Mouse (Mus musculus): ENCODE data around the gene Lrrc57. TPM values are rescaled to one million over a fixed set of nuclear protein-coding genes. Genes with fewer than 3 reads are reported as not detected.
A peak's percentile ranks its signal among the peaks of the same experiment; 100 is the strongest.

The Lrrc57 gene
- polyA plus RNA-seq, 1 experiment from 2014 or later = 9.6 TPM

GRCm38 (mm10) chr2:120616279-120617163 is 7.2 kb upstream of the Lrrc57 start:
- no peak overlapping the region for H3K4me3 ChIP-seq (ENCODE audit: low read depth, low read length)
- H3K27me3 ChIP-seq (ENCODE audit: insufficient read depth, low read length) = no peaks in the 10 kb centered on the region
- H3K36me3 ChIP-seq (replicated peaks; ENCODE audit: insufficient read depth, low read length) = peaks cover 40% of the 10 kb centered on the region
- TF ChIP-seq CTCF (IDR thresholded peaks at IDR 0.05; ENCODE audit: low read depth) (no peak), EP300 (IDR thresholded peaks at IDR 0.05; ENCODE audit: low read depth) (no peak)
- H3K4me2 ChIP-seq (ENCODE audit: low read depth, low read length) = no peak overlapping the region
- no peaks in the 10 kb centered on the region for H3K9me3 ChIP-seq (ENCODE audit: low read length)
- WGBS (ENCODE audit: insufficient replicate concordance) = 72% methylated on average over 5 of the region's 5 CpGs
- ATAC-seq (no peak), DNase-seq (no peak)
- H3K9ac ChIP-seq (replicated peaks) = no peak overlapping the region
- H3K4me1 ChIP-seq (ENCODE audit: insufficient read depth) = 0 out of 2 replicates have a peak, but pooled peaks cover under 1% of the 10 kb centered on the region
- no peak overlapping the region for H3K27ac ChIP-seq (ENCODE audit: low read depth)

- Histone ChIP-seq H3K4me3 (ENCODE audit: low read depth, low read length) (no peak overlapping the region), H3K4me2 (ENCODE audit: low read depth, low read length) (no peak overlapping the region), H3K36me3 (replicated peaks; ENCODE audit: insufficient read depth, low read length) (no peaks in the 10 kb centered on the region; the same call in 1 of the 2 replicates), H3K27ac (ENCODE audit: low read depth) (no peak overlapping the region), H3K9me3 (ENCODE audit: low read length) (no peaks in the 10 kb centered on the region), H3K27me3 (ENCODE audit: insufficient read depth, low read length) (no peaks in the 10 kb centered on the region), H3K9ac (replicated peaks) (no peak overlapping the region), H3K4me1 (ENCODE audit: insufficient read depth) (peaks cover 19% of the 10 kb centered on the region)
- TF ChIP-seq CTCF (IDR thresholded peaks at IDR 0.05; ENCODE audit: low read depth) = peak; percentile 57
- no peak for TF ChIP-seq EP300 (IDR thresholded peaks at IDR 0.05; ENCODE audit: low read depth)
- ATAC-seq (no peak), DNase-seq (no peak)
- WGBS (ENCODE audit: insufficient replicate concordance) = 84% methylated on average over 6 of the region's 6 CpGs
Measured at GRCm38 (mm10) chr2:120606021-120606690, 3.2 kb downstream of the Lrrc57 start.

GRCm38 (mm10) chr2:120599506-120599905 is 9.8 kb downstream of the Lrrc57 start:
- H3K9me3 ChIP-seq (ENCODE audit: low read length) = no peaks in the 10 kb centered on the region
- DNase-seq (no peak), ATAC-seq (no peak)
- no peak for TF ChIP-seq CTCF (IDR thresholded peaks at IDR 0.05; ENCODE audit: low read depth)
- no peak for TF ChIP-seq EP300 (IDR thresholded peaks at IDR 0.05; ENCODE audit: low read depth)
- WGBS (ENCODE audit: insufficient replicate concordance) = 74% methylated on average over 4 of the region's 4 CpGs
- no peak overlapping the region for H3K9ac ChIP-seq (replicated peaks)
- H3K27ac ChIP-seq (ENCODE audit: low read depth) = no peak overlapping the region
- no peak overlapping the region for H3K4me3 ChIP-seq (ENCODE audit: low read depth, low read length)
- no peaks in the 10 kb centered on the region for H3K4me1 ChIP-seq (ENCODE audit: insufficient read depth)
- H3K27me3 ChIP-seq (ENCODE audit: insufficient read depth, low read length) = no peaks in the 10 kb centered on the region
- H3K36me3 ChIP-seq (replicated peaks; ENCODE audit: insufficient read depth, low read length) = peaks cover 44% of the 10 kb centered on the region
- no peak overlapping the region for H3K4me2 ChIP-seq (ENCODE audit: low read depth, low read length)

- no peak for DNase-seq
- 79% methylated on average over 2 of the region's 2 CpGs for WGBS (ENCODE audit: insufficient replicate concordance)
- no peak for ATAC-seq
- no peak overlapping the region for H3K4me3 ChIP-seq (ENCODE audit: low read depth, low read length)
- H3K27me3 ChIP-seq (ENCODE audit: insufficient read depth, low read length) = no peaks in the 10 kb centered on the region
- peaks cover 52% of the 10 kb centered on the region for H3K36me3 ChIP-seq (replicated peaks; ENCODE audit: insufficient read depth, low read length)
- no peak overlapping the region for H3K9ac ChIP-seq (replicated peaks)
- no peaks in the 10 kb centered on the region for H3K4me1 ChIP-seq (ENCODE audit: insufficient read depth)
- H3K27ac ChIP-seq (ENCODE audit: low read depth) = no peak overlapping the region
- H3K4me2 ChIP-seq (ENCODE audit: low read depth, low read length) = no peak overlapping the region
- H3K9me3 ChIP-seq (ENCODE audit: low read length) = no peaks in the 10 kb centered on the region
- TF ChIP-seq EP300 (IDR thresholded peaks at IDR 0.05; ENCODE audit: low read depth) (no peak), CTCF (IDR thresholded peaks at IDR 0.05; ENCODE audit: low read depth) (no peak)
Measured at GRCm38 (mm10) chr2:120597734-120598133, 11.6 kb downstream of the Lrrc57 start.

GRCm38 (mm10) chr2:120592227-120592626 is 17.1 kb downstream of the Lrrc57 start:
- H3K9me3 ChIP-seq (ENCODE audit: low read length) = no peaks in the 10 kb centered on the region
- DNase-seq (no peak), ATAC-seq (no peak)
- no peak overlapping the region for H3K4me2 ChIP-seq (ENCODE audit: low read depth, low read length)
- H3K4me1 ChIP-seq (ENCODE audit: insufficient read depth) = no peaks in the 10 kb centered on the region
- no peak overlapping the region for H3K4me3 ChIP-seq (ENCODE audit: low read depth, low read length)
- no peaks in the 10 kb centered on the region for H3K27me3 ChIP-seq (ENCODE audit: insufficient read depth, low read length)
- WGBS (ENCODE audit: insufficient replicate concordance) = 81% methylated on average over 1 of the region's 1 CpGs
- 0 out of 2 replicates have a peak, but pooled peaks have one; percentile 7 for TF ChIP-seq CTCF (IDR thresholded peaks at IDR 0.05; ENCODE audit: low read depth)
- TF ChIP-seq EP300 (IDR thresholded peaks at IDR 0.05; ENCODE audit: low read depth) = no peak
- H3K27ac ChIP-seq (ENCODE audit: low read depth) = no peak overlapping the region
- peaks cover 39% of the 10 kb centered on the region for H3K36me3 ChIP-seq (replicated peaks; ENCODE audit: insufficient read depth, low read length)
- no peak overlapping the region for H3K9ac ChIP-seq (replicated peaks)

- TF ChIP-seq EP300 (IDR thresholded peaks at IDR 0.05; ENCODE audit: low read depth) (no peak), CTCF (IDR thresholded peaks at IDR 0.05; ENCODE audit: low read depth) (no peak)
- 86% methylated on average over 5 of the region's 5 CpGs for WGBS (ENCODE audit: insufficient replicate concordance)
- no peak for ATAC-seq
Measured at GRCm38 (mm10) chr2:120589759-120590158, 19.6 kb downstream of the Lrrc57 start.

More at GRCm38 (mm10) chr2:120589759-120590158, 19.6 kb downstream of the Lrrc57 start:
- H3K4me1 ChIP-seq (ENCODE audit: insufficient read depth) = no peaks in the 10 kb centered on the region
- no peaks in the 10 kb centered on the region for H3K9me3 ChIP-seq (ENCODE audit: low read length)
- no peak overlapping the region for H3K4me2 ChIP-seq (ENCODE audit: low read depth, low read length)
- H3K4me3 ChIP-seq (ENCODE audit: low read depth, low read length) = no peak overlapping the region
- no peak for DNase-seq
- peaks cover 36% of the 10 kb centered on the region for H3K36me3 ChIP-seq (replicated peaks; ENCODE audit: insufficient read depth, low read length)
- H3K9ac ChIP-seq (replicated peaks) = no peak overlapping the region
- H3K27ac ChIP-seq (ENCODE audit: low read depth) = no peak overlapping the region
- no peaks in the 10 kb centered on the region for H3K27me3 ChIP-seq (ENCODE audit: insufficient read depth, low read length)
